Mouse (Mus musculus): ENCODE measurements around the gene Amdhd1.

- TF ChIP-seq POLR2A (IDR thresholded peaks at IDR 0.05; ENCODE audit: insufficient read length, low read depth) (no peak), POLR2AphosphoS2 (IDR thresholded peaks at IDR 0.05; ENCODE audit: insufficient read length, low read depth) (no peak), E2F4 (IDR thresholded peaks at IDR 0.05; ENCODE audit: insufficient read depth) (no peak), TCF3 (IDR thresholded peaks at IDR 0.05; ENCODE audit: insufficient read length, low read depth) (no peak), TCF12 (IDR thresholded peaks at IDR 0.05; ENCODE audit: insufficient read depth, poor library complexity, severe bottlenecking) (no peak), MAX (IDR thresholded peaks at IDR 0.05; ENCODE audit: low read depth) (no peak), USF1 (IDR thresholded peaks at IDR 0.05; ENCODE audit: low read depth) (no peak), CEBPB (IDR thresholded peaks at IDR 0.05; ENCODE audit: insufficient read depth, poor library complexity, severe bottlenecking) (no peak), MYOD1 (IDR thresholded peaks at IDR 0.05; ENCODE audit: control insufficient read depth in 1 of 3, insufficient read length in 2 of 3, low read depth in 2 of 3) (no peak), REST (IDR thresholded peaks at IDR 0.05; ENCODE audit: insufficient read depth, insufficient read length) (no peak)
Measured at GRCm38 (mm10) chr10:93517754-93518153, 22.1 kb downstream of the Amdhd1 start.
